Mouse (Mus musculus): ENCODE data around the gene Rabgap1l. TPM values are rescaled to one million over a fixed set of nuclear protein-coding genes. Genes with fewer than 3 reads are reported as not detected.

Rabgap1l gene
- polyA plus RNA-seq, 1 experiment from 2014 or later: 31.4 TPM

GRCm38 (mm10) chr1:160830608-160831498, 37.8 kb upstream of the Rabgap1l start:
- no peak overlapping the region for H3K9ac ChIP-seq (replicated peaks; ENCODE audit: low read depth)
- H3K36me3 ChIP-seq (ENCODE audit: insufficient read depth, low read length): no peaks in the 10 kb centered on the region
- H3K4me1 ChIP-seq (ENCODE audit: insufficient read depth, low read depth, low read length): no peaks in the 10 kb centered on the region
- no peak overlapping the region for H3K4me2 ChIP-seq (replicated peaks; ENCODE audit: low read depth, low read length)
- H3K27ac ChIP-seq (ENCODE audit: low read length): no peak overlapping the region
- ATAC-seq (no peak), DNase-seq (ENCODE audit: low spot score) (no peak)
- H3K4me3 ChIP-seq (ENCODE audit: low read depth, low read length): no peak overlapping the region
- H3K27me3 ChIP-seq (replicated peaks; ENCODE audit: insufficient read depth, low read length): no peaks in the 10 kb centered on the region
- TF ChIP-seq EP300 (IDR thresholded peaks at IDR 0.05): no peak
- TF ChIP-seq CTCF (IDR thresholded peaks at IDR 0.05): no peak
- WGBS: 82% methylated on average over 8 of the region's 8 CpGs
- no peaks in the 10 kb centered on the region for H3K9me3 ChIP-seq (ENCODE audit: low read length)

- Histone ChIP-seq H3K4me1 (ENCODE audit: insufficient read depth, low read depth, low read length) (no peaks in the 10 kb centered on the region), H3K27me3 (replicated peaks; ENCODE audit: insufficient read depth, low read length) (no peaks in the 10 kb centered on the region), H3K9ac (replicated peaks; ENCODE audit: low read depth) (no peak overlapping the region), H3K4me3 (ENCODE audit: low read depth, low read length) (no peak overlapping the region), H3K9me3 (ENCODE audit: low read length) (no peaks in the 10 kb centered on the region), H3K36me3 (ENCODE audit: insufficient read depth, low read length) (no peaks in the 10 kb centered on the region), H3K4me2 (replicated peaks; ENCODE audit: low read depth, low read length) (no peak overlapping the region), H3K27ac (ENCODE audit: low read length) (no peak overlapping the region)
- TF ChIP-seq EP300 (IDR thresholded peaks at IDR 0.05) (no peak), CTCF (IDR thresholded peaks at IDR 0.05) (no peak)
- no peak for ATAC-seq
- WGBS: 48% methylated on average over 3 of the region's 3 CpGs
- no peak for DNase-seq (ENCODE audit: low spot score)
Measured at GRCm38 (mm10) chr1:160825441-160825856, 32.4 kb upstream of the Rabgap1l start.

GRCm38 (mm10) chr1:160823638-160824037, 30.6 kb upstream of the Rabgap1l start:
- Histone ChIP-seq H3K27ac (ENCODE audit: low read length) (no peak overlapping the region), H3K4me3 (ENCODE audit: low read depth, low read length) (no peak overlapping the region), H3K27me3 (replicated peaks; ENCODE audit: insufficient read depth, low read length) (no peaks in the 10 kb centered on the region), H3K4me1 (ENCODE audit: insufficient read depth, low read depth, low read length) (no peaks in the 10 kb centered on the region), H3K9ac (replicated peaks; ENCODE audit: low read depth) (no peak overlapping the region), H3K9me3 (ENCODE audit: low read length) (no peaks in the 10 kb centered on the region), H3K36me3 (ENCODE audit: insufficient read depth, low read length) (no peaks in the 10 kb centered on the region), H3K4me2 (replicated peaks; ENCODE audit: low read depth, low read length) (no peak overlapping the region)
- no peak for ATAC-seq
- WGBS: 86% methylated on average over 3 of the region's 3 CpGs
- no peak for TF ChIP-seq CTCF (IDR thresholded peaks at IDR 0.05)
- TF ChIP-seq EP300 (IDR thresholded peaks at IDR 0.05): no peak
- no peak for DNase-seq (ENCODE audit: low spot score)

GRCm38 (mm10) chr1:160814198-160814597, 21.2 kb upstream of the Rabgap1l start:
- H3K36me3 ChIP-seq (ENCODE audit: insufficient read depth, low read length): no peaks in the 10 kb centered on the region
- ATAC-seq (no peak), DNase-seq (ENCODE audit: low spot score) (no peak)
- H3K4me2 ChIP-seq (replicated peaks; ENCODE audit: low read depth, low read length): no peak overlapping the region
- WGBS: 92% methylated on average over 5 of the region's 5 CpGs
- H3K27ac ChIP-seq (ENCODE audit: low read length): no peak overlapping the region
- H3K9ac ChIP-seq (replicated peaks; ENCODE audit: low read depth): no peak overlapping the region
- no peaks in the 10 kb centered on the region for H3K27me3 ChIP-seq (replicated peaks; ENCODE audit: insufficient read depth, low read length)
- TF ChIP-seq CTCF (IDR thresholded peaks at IDR 0.05) (no peak), EP300 (IDR thresholded peaks at IDR 0.05) (no peak)
- no peaks in the 10 kb centered on the region for H3K4me1 ChIP-seq (ENCODE audit: insufficient read depth, low read depth, low read length)
- H3K9me3 ChIP-seq (ENCODE audit: low read length): no peaks in the 10 kb centered on the region
- H3K4me3 ChIP-seq (ENCODE audit: low read depth, low read length): no peak overlapping the region

- no peak overlapping the region for H3K9ac ChIP-seq (replicated peaks; ENCODE audit: low read depth)
- ATAC-seq: no peak
Measured at GRCm38 (mm10) chr1:160812428-160812827, 19.4 kb upstream of the Rabgap1l start.

GRCm38 (mm10) chr1:160811930-160812329, 18.9 kb upstream of the Rabgap1l start:
- no peak overlapping the region for H3K27ac ChIP-seq (ENCODE audit: low read length)
- no peaks in the 10 kb centered on the region for H3K9me3 ChIP-seq (ENCODE audit: low read length)
- no peak overlapping the region for H3K4me3 ChIP-seq (ENCODE audit: low read depth, low read length)
- no peaks in the 10 kb centered on the region for H3K4me1 ChIP-seq (ENCODE audit: insufficient read depth, low read depth, low read length)
- H3K9ac ChIP-seq (replicated peaks; ENCODE audit: low read depth): no peak overlapping the region
- TF ChIP-seq EP300 (IDR thresholded peaks at IDR 0.05): no peak
- no peak for TF ChIP-seq CTCF (IDR thresholded peaks at IDR 0.05)
- ATAC-seq: no peak
- H3K4me2 ChIP-seq (replicated peaks; ENCODE audit: low read depth, low read length): no peak overlapping the region
- no peaks in the 10 kb centered on the region for H3K27me3 ChIP-seq (replicated peaks; ENCODE audit: insufficient read depth, low read length)
- 72% methylated on average over 1 of the region's 1 CpGs for WGBS
- DNase-seq (ENCODE audit: low spot score): no peak
- no peaks in the 10 kb centered on the region for H3K36me3 ChIP-seq (ENCODE audit: insufficient read depth, low read length)

More at GRCm38 (mm10) chr1:160812428-160812827, 19.4 kb upstream of the Rabgap1l start:
- Histone ChIP-seq H3K9me3 (ENCODE audit: low read length) (no peaks in the 10 kb centered on the region), H3K4me3 (ENCODE audit: low read depth, low read length) (no peak overlapping the region), H3K27me3 (replicated peaks; ENCODE audit: insufficient read depth, low read length) (no peaks in the 10 kb centered on the region), H3K4me2 (replicated peaks; ENCODE audit: low read depth, low read length) (no peak overlapping the region), H3K27ac (ENCODE audit: low read length) (no peak overlapping the region), H3K4me1 (ENCODE audit: insufficient read depth, low read depth, low read length) (no peaks in the 10 kb centered on the region), H3K36me3 (ENCODE audit: insufficient read depth, low read length) (no peaks in the 10 kb centered on the region)
- TF ChIP-seq EP300 (IDR thresholded peaks at IDR 0.05): no peak
- TF ChIP-seq CTCF (IDR thresholded peaks at IDR 0.05): no peak
- DNase-seq (ENCODE audit: low spot score): no peak
